Mouse (Mus musculus) embryonic fibroblast, embryonic 13.5 days (primary cell): ENCODE results near the gene Furin. TPM values are rescaled to one million over a fixed set of nuclear protein-coding genes. Genes with fewer than 3 reads are reported as not detected.

Experiments
- H3K27ac ChIP-seq: 2 replicates; pipeline ENCODE4 v1.5.1; 2012; ENCODE audit warnings: low read length, control low read depth, inconsistent platforms; ENCODE audit not compliant: insufficient read depth
- H3K4me1 ChIP-seq: 2 replicates; pipeline ENCODE4 v1.6.1; 2011; ENCODE audit warnings: low read length; ENCODE audit not compliant: control insufficient read depth, insufficient read depth
- H3K4me3 ChIP-seq: 2 replicates; pipeline ENCODE4 v1.5.1; 2011; ENCODE audit warnings: mild to moderate bottlenecking, control low read depth, low read length; ENCODE audit not compliant: insufficient read depth
- CTCF ChIP-seq: IDR thresholded peaks from 2 replicates; pipeline ENCODE4 v1.5.1; 2011; ENCODE audit warnings: mild to moderate bottlenecking, control low read depth, low read length, moderate library complexity, borderline replicate concordance; ENCODE audit not compliant: insufficient read depth
- POLR2A ChIP-seq: IDR thresholded peaks from 2 replicates; pipeline ENCODE4 v1.6.1; 2011; ENCODE audit warnings: low read depth, mild to moderate bottlenecking, control low read depth, low read length, moderate library complexity
- polyA plus RNA-seq: library from polyadenylated mRNA; stranded (reverse); fragments of >200 nt; gene quantifications from 2 replicates; pipeline ENCODE4 v1.2.4, GENCODE M21; 2011; ENCODE audit warnings: low read depth; ENCODE audit not compliant: missing spikeins, insufficient read length

Furin gene
- 71.5 and 83.7 TPM in 2 replicates for polyA plus RNA-seq

GRCm38 (mm10) chr7:80405188-80405695, at the start of gene Furin:
Furin (minus strand) TSS chr7:80405436.
- no peak for TF ChIP-seq CTCF
- no peak for TF ChIP-seq POLR2A
- peak within 1 kb of the TSS; percentile 80 for H3K27ac ChIP-seq
- H3K4me3 ChIP-seq: no peak within 1 kb of the TSS
- peaks cover 10% of the 10 kb centered on the region for H3K4me1 ChIP-seq

DNA sequence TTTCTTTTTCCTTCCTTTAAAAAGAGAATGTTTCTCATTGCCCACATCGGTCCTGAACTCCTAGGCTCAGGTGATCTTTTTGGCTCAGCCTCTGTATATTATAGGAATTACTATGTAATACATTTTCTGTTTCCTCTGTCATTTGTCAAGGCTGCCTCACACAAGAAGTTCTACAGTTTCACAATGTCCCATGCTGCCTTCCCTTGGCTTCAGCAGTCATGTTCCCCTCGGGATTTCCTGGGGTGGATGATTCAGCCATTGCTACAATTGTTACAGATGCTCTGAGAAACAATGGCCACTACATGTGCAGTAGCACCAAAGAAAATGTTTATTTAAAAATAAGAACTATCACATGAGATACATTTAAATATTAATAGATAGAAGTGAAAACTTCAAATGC, 49.5 kb upstream of the Furin start:
- Histone ChIP-seq H3K4me1 (peaks cover 3% of the 10 kb centered on the region; the same call in 1 of the 2 replicates), H3K27ac (no peak overlapping the region), H3K4me3 (no peak overlapping the region)
- TF ChIP-seq CTCF (no peak), POLR2A (no peak)

DNA sequence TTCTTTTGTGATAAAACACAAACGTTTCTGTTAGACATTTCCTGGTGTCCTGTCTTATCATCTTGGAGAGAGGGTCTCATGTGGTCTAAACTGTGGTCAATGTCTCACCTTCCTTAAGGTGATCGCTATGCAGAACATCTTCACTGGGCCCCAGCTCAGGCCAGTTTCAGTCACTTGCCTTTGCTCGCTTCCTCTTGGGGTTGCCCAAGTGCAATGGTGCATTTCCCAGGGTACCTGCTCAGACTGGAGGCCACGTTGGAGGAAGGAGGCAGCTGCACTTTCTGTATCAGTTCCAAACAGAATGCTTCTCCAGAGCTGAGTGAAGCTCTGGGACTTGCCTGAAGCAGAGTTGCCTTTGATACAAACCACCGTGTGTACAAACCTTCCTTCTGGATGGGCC, 48.8 kb upstream of the Furin start:
- H3K4me1 ChIP-seq: peaks cover 3% of the 10 kb centered on the region; the same call in 1 of the 2 replicates
- H3K4me3 ChIP-seq: no peak overlapping the region
- no peak for TF ChIP-seq CTCF
- no peak for TF ChIP-seq POLR2A
- no peak overlapping the region for H3K27ac ChIP-seq

DNA sequence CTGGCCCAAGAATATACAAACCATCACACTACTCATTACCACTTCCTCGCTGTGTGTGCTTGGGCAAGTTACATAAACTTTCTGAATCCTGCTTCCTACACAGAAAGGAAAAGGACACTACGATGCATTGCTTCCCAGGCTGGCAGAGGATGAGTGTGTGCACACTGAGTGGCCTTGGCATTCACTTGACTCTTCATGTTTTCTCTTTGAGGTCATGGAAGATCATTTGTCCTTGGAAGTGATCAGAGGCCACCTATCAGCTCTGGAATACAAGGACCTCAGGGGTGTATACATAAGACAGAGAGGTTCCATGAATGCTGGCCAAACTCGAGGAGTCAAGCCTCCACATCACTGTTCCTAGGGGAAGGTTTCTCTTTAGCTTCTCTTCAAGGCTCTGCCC, 47.9 kb upstream of the Furin start:
- peaks cover under 1% of the 10 kb centered on the region; the same call in 1 of the 2 replicates for H3K4me1 ChIP-seq
- no peak overlapping the region for H3K27ac ChIP-seq
- H3K4me3 ChIP-seq: no peak overlapping the region
- no peak for TF ChIP-seq CTCF
- no peak for TF ChIP-seq POLR2A

GRCm38 (mm10) chr7:80452241-80452640, 47.0 kb upstream of the Furin start:
- no peak overlapping the region for H3K4me3 ChIP-seq
- no peak overlapping the region for H3K27ac ChIP-seq
- no peak for TF ChIP-seq CTCF
- TF ChIP-seq POLR2A: no peak
- no peaks in the 10 kb centered on the region; the same call in 1 of the 2 replicates for H3K4me1 ChIP-seq

DNA sequence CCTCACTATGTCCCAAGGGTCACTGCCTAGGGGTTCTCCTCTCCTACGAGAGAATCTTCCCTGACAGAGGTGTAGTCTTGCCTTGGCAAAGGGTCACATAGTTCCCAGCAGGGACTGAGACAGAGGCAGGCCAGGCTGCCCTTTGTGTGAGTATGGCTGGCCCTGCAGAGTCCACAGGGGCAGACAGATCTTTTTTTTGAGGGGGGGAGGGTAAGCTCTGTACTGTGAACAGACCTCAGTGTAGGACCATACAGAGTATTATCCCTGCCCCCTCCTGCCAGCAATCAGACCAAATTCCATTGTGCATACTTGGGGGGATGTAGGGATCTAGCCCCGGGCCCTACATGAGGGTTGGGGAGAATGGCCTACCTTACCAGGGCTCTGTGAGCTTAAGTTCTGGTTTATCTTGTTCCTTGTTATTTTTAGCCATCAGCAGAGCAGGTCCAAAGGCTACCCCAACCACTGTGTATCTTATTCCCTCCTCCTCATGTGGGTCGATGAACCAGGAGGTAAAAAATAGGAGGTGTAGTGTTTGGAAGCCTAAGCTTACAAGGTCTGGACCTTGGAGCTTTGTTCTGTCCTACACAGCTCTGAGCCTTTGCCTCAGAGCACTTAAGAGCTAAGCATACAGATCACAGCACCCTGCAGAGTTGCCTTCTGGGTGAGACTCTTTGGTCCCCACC, 46.5 kb upstream of the Furin start:
- Histone ChIP-seq H3K4me3 (no peak overlapping the region), H3K4me1 (no peaks in the 10 kb centered on the region; the same call in 1 of the 2 replicates), H3K27ac (no peak overlapping the region)
- no peak for TF ChIP-seq POLR2A
- no peak for TF ChIP-seq CTCF

GRCm38 (mm10) chr7:80450354-80450753, 45.1 kb upstream of the Furin start:
- Histone ChIP-seq H3K4me3 (no peak overlapping the region), H3K27ac (no peak overlapping the region)

DNA sequence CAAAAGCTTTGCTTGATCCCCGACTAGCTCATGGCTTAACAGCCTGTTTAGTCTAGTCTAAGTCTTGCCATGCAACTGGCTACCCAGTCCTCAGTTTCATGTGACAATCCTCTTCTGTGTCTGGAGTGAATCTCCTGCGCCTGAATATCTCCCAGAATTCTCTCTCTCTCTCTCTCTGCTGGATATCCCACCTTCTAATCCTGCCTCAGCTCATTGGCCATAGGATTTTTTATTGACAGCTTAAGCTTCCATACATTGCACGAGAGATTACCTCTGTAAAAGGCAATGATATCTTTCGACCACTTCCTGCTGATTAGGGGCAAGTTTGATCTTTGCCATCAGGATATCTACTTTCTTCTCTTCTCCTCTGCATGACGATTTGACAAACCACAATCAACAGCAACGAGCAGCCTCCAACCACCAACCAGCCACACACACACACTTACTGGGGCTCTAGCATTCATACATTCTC, 44.4 kb upstream of the Furin start:
- Histone ChIP-seq H3K4me1 (peaks cover 9% of the 10 kb centered on the region; the same call in 1 of the 2 replicates), H3K4me3 (no peak overlapping the region), H3K27ac (no peak overlapping the region)
- TF ChIP-seq CTCF (no peak), POLR2A (no peak)

More at GRCm38 (mm10) chr7:80450354-80450753, 45.1 kb upstream of the Furin start:
- TF ChIP-seq POLR2A (no peak), CTCF (no peak)
- peaks cover 8% of the 10 kb centered on the region; the same call in 1 of the 2 replicates for H3K4me1 ChIP-seq

DNA sequence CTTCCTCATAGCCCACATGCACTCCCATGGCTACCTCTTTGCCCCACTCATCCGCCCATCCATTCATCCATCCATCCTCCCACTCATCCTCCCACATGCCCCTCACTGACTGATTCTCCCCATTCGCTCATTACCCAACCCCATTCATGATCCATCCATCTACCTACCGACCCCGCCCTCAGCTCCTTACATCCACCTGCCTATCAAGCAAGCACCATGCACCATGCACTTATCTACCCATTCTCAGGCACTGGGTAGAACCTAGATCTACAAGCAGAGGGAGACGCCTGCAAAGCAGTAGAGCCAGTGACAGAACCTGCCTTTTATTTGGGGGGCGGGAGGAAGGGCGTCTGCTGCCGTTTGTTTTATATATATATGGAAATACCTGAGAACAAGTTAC, 42.1 kb upstream of the Furin start:
- Histone ChIP-seq H3K4me1 (peaks cover 9% of the 10 kb centered on the region; the same call in 1 of the 2 replicates), H3K27ac (no peak overlapping the region), H3K4me3 (no peak overlapping the region)
- no peak for TF ChIP-seq CTCF
- no peak for TF ChIP-seq POLR2A
